Mouse (Mus musculus): Measurements from ENCODE around the gene Lyrm7. TPM values are rescaled to one million over a fixed set of nuclear protein-coding genes. Genes with fewer than 3 reads are reported as not detected.
"Not testable (repeated sequence)": the region's sequence is repeated elsewhere in the genome, so short reads cannot be mapped to it uniquely, and the experiment has no call there.

The Lyrm7 gene
- total RNA-seq, 2 experiments from 2014 or later, result 27.9 to 30.8 TPM

GRCm38 (mm10) chr11:54881051-54881474, 20.3 kb upstream of the Lyrm7 start:
- DNase-seq, result no peak

- no peak for DNase-seq
These were observed 19.2 kb upstream of the Lyrm7 start for GRCm38 (mm10) chr11:54879922-54880321.

- no peak for DNase-seq
These were observed 18.7 kb upstream of the Lyrm7 start for GRCm38 (mm10) chr11:54879434-54879833.

GRCm38 (mm10) chr11:54878893-54879292, 18.2 kb upstream of the Lyrm7 start:
- no peak for DNase-seq

- DNase-seq, result no peak
These were observed 15.3 kb upstream of the Lyrm7 start for GRCm38 (mm10) chr11:54876031-54876430.

- no peak for DNase-seq
These were observed 11.3 kb upstream of the Lyrm7 start for GRCm38 (mm10) chr11:54871831-54872537.

- no peak for DNase-seq
These were observed 8.6 kb upstream of the Lyrm7 start for GRCm38 (mm10) chr11:54869318-54869717.

- no peak for DNase-seq
These were observed 7.7 kb upstream of the Lyrm7 start for GRCm38 (mm10) chr11:54868445-54868844.

- DNase-seq, result no peak
These were observed 7.3 kb upstream of the Lyrm7 start for GRCm38 (mm10) chr11:54867903-54868434.

- no peak for DNase-seq
These were observed 6.3 kb upstream of the Lyrm7 start for GRCm38 (mm10) chr11:54867049-54867385.

GRCm38 (mm10) chr11:54866119-54867048, 5.7 kb upstream of the Lyrm7 start, which contains the start of gene Hint1:
TSS of gene Hint1 (plus strand) at chr11:54866383.
- DNase-seq, result peak; percentile 93

GRCm38 (mm10) chr11:54865330-54866085, 4.8 kb upstream of the Lyrm7 start:
- DNase-seq, result no peak

GRCm38 (mm10) chr11:54862621-54863520, 2.2 kb upstream of the Lyrm7 start:
- DNase-seq, result peak; percentile 47 to 52

- DNase-seq, result no peak
These were observed 1.0 kb upstream of the Lyrm7 start for GRCm38 (mm10) chr11:54861471-54862420.

- no peak for DNase-seq
These were observed 1.2 kb downstream of the Lyrm7 start for GRCm38 (mm10) chr11:54859322-54860165.

GRCm38 (mm10) chr11:54858880-54859279, 1.8 kb downstream of the Lyrm7 start:
- DNase-seq, result not testable (repeated sequence)

GRCm38 (mm10) chr11:54851656-54852055, 9.1 kb downstream of the Lyrm7 start:
- DNase-seq, result no peak

GRCm38 (mm10) chr11:54849961-54850758, 10.6 kb downstream of the Lyrm7 start:
- no peak for DNase-seq
